Mouse (Mus musculus) heart, embryonic 11.5 days (tissue): ENCODE results near the gene Sde2. TPM values are rescaled to one million over a fixed set of nuclear protein-coding genes. Genes with fewer than 3 reads are reported as not detected.

Experiments used
- ATAC-seq: fragments of 200-750 bp; cut with Nextera tagmentation; replicated peaks from 2 replicates; pipeline ENCODE4 v1.8.0; 2017; ENCODE audit warnings: moderate library complexity; ENCODE audit not compliant: insufficient number of reproducible peaks, low FRiP score, low TSS enrichment
- H3K27ac ChIP-seq: fragments of 300-500 bp; sonication (generic); 2 replicates; pipeline ENCODE4 v1.5.1; 2014; ENCODE audit warnings: mild to moderate bottlenecking, low read depth, low read length
- H3K27me3 ChIP-seq: fragments of 300-500 bp; sonication (generic); 2 replicates; pipeline ENCODE4 v1.6.1; 2014; ENCODE audit warnings: mild to moderate bottlenecking, low read length, mixed read lengths; ENCODE audit not compliant: control insufficient read depth, insufficient read depth
- H3K36me3 ChIP-seq: fragments of 300-500 bp; sonication (generic); 2 replicates; pipeline ENCODE4 v1.6.1; 2014; ENCODE audit warnings: mild to moderate bottlenecking, low read length, moderate library complexity, mixed read lengths; ENCODE audit not compliant: control insufficient read depth, insufficient read depth
- H3K4me1 ChIP-seq: fragments of 300-500 bp; sonication (generic); 2 replicates; pipeline ENCODE4 v1.6.1; 2014; ENCODE audit warnings: low read length; ENCODE audit not compliant: control insufficient read depth, insufficient read depth
- H3K4me2 ChIP-seq: fragments of 300-500 bp; sonication (generic); 2 replicates; pipeline ENCODE4 v1.6.1; 2014; ENCODE audit warnings: mild to moderate bottlenecking, moderate library complexity
- H3K4me3 ChIP-seq: fragments of 300-500 bp; sonication (generic); 2 replicates; pipeline ENCODE4 v1.5.1; 2014; ENCODE audit warnings: low read depth, low read length
- H3K9ac ChIP-seq: fragments of 300-500 bp; sonication (generic); 2 replicates; pipeline ENCODE4 v1.6.1; 2014; ENCODE audit warnings: mild to moderate bottlenecking, low read depth, low read length, moderate library complexity
- H3K9me3 ChIP-seq: fragments of 300-500 bp; sonication (generic); replicated peaks from 2 replicates; pipeline ENCODE4 v1.6.1; 2016; ENCODE audit warnings: low read length; ENCODE audit not compliant: control insufficient read depth
- WGBS: fragments of 180-500 bp; shearing (Covaris S2); extraction: QIAGEN DNeasy Blood & Tissue Kit; methylation state at CpG from one replicate; pipeline ENCODE4 v1.1.7; 2014; ENCODE audit not compliant: insufficient replicate concordance; 5-methylcytosine and 5-hydroxymethylcytosine counted together
- polyA plus RNA-seq: library from polyadenylated mRNA; unstranded; fragments of >200 nt; fragmentation: Nextera tagmentation; extraction: Ambion mirVana; gene quantifications from 2 replicates; pipeline ENCODE4 v1.2.1, GENCODE M21; 2014

Sde2 gene
- polyA plus RNA-seq, 1 experiment from 2014 or later, result 24.1 TPM

DNA sequence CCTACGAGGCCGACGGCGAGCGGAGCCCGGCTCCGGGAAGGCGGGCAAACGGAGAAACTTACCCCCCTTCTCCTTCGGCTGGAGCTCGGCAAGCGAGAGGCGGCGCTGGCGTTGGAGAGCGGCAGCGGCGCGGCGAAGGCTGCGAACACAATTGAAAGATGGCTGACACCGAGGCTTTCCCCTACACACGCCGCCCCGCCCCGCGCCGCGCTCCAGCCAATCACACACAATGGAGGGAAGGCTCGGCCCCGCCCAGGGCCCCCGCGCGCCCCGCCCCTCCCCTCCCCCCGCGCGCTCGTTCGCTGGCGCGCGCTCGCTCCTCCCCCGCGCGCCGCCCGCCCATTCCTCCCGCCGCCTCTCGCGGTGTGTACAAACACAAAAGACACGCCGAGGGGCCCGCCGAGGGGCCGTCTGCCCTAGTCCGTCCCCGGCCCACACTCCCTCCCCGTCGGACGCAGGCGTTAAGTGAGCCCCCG lies 37.5 kb upstream of the Sde2 start:
- H3K4me1 ChIP-seq, result peaks cover 14% of the 10 kb centered on the region
- peak overlapping the region; percentile 94 for H3K4me3 ChIP-seq
- H3K27me3 ChIP-seq, result no peaks in the 10 kb centered on the region
- H3K36me3 ChIP-seq, result peaks cover 8% of the 10 kb centered on the region; the same call in 1 of the 2 replicates
- peak; percentile 93 for ATAC-seq
- no peaks in the 10 kb centered on the region for H3K9me3 ChIP-seq
- WGBS, result 0% methylated on average over 30 of the region's 65 CpGs
- peak overlapping the region; percentile 99 for H3K27ac ChIP-seq
- peak overlapping the region; percentile 96 for H3K9ac ChIP-seq
- H3K4me2 ChIP-seq, result peak overlapping the region; percentile 70

DNA sequence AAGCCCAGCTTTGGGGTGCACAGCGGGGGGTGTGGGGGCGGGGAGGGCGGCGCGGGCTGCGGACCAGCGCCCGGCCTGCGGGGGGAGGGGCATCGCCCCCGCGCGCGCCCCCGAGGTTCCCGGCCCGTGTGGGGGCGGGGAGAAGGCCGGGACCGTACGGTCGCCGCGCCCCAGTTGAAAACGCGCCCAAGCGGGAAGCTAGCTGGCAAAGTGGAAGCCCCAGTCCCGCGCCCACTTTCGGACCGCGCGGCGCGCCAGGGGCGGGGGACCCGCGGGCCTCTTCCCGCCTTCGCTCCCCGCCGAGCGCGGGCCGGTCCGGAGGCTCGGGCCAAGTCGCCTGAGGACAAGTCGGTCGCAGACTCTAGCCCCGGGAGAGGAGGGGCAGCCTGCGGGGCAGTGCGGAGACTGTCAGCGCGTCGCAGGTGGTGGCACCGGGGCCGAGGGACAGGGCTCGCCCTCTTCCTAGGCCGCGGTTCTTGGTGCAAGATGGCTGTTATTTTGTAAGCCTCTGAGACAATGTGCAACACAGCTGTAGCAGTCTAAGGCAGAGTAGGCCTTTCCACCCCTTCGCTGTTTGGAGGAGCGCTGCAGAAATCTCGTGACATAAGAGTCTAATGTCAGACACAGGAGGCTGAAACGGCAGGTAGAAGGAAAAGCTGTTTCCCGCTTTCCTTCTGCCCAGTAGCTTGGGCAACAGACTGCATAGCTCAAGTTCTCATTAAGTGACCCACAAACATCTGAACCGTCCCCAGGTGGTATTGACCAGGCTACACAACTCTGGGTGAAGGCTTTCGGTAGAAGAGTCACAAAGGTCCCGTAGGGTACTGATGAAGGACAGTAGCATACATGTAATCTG lies 36.8 kb upstream of the Sde2 start, which contains the start of gene H3f3a:
Gene H3f3a (minus strand): TSS at position 59 of the 856 bp plus-strand sequence.
- peaks cover 15% of the 10 kb centered on the region for H3K4me1 ChIP-seq
- peak within 1 kb of the TSS; percentile 94 for H3K4me3 ChIP-seq
- H3K9ac ChIP-seq, result peak within 1 kb of the TSS; percentile 96
- WGBS, result 2% methylated on average over 55 of the region's 69 CpGs
- H3K27ac ChIP-seq, result peak within 1 kb of the TSS; percentile 99
- H3K27me3 ChIP-seq, result no peaks in the 10 kb centered on the region
- peak; percentile 81 for ATAC-seq
- H3K9me3 ChIP-seq, result no peaks in the 10 kb centered on the region
- peak within 1 kb of the TSS; percentile 70 for H3K4me2 ChIP-seq
- H3K36me3 ChIP-seq, result peaks cover 8% of the 10 kb centered on the region; the same call in 1 of the 2 replicates

DNA sequence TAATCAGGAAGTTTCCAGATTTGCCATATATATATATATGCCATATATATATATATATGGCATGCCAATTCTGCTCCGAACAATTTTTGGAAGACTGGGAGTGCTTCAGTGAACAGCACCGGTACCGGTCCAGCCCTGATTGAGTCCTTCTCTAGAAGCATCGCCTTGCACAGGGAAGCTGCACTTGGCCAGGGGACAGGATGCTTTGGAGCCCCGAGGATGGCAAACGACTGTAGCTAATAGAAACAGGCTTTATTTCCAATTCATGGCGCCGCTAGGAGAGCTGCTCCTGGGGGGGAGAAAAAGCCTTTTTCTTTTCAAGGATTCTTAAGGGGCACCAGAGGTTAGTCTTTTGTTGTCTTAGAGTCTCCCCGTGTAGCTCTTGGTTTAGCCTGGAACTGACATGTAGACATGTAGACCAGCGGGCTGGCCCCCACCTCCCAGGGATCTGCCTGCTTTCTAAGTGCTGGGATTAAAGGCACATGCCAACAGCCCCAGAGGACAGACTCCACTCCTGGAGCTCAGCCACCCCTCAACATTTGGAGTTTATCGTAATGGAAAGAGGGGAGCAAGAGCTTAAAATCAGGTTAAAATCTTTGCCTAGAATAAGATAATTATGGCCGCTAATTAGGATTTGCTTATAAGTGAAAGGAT lies 35.4 kb upstream of the Sde2 start:
- Histone ChIP-seq H3K9me3 (no peaks in the 10 kb centered on the region), H3K27ac (no peak overlapping the region), H3K4me3 (no peak overlapping the region), H3K9ac (no peak overlapping the region), H3K27me3 (no peaks in the 10 kb centered on the region), H3K4me1 (peaks cover 15% of the 10 kb centered on the region), H3K4me2 (no peak overlapping the region), H3K36me3 (no peaks in the 10 kb centered on the region)
- 70% methylated on average over 12 of the region's 12 CpGs for WGBS
- no peak for ATAC-seq

DNA sequence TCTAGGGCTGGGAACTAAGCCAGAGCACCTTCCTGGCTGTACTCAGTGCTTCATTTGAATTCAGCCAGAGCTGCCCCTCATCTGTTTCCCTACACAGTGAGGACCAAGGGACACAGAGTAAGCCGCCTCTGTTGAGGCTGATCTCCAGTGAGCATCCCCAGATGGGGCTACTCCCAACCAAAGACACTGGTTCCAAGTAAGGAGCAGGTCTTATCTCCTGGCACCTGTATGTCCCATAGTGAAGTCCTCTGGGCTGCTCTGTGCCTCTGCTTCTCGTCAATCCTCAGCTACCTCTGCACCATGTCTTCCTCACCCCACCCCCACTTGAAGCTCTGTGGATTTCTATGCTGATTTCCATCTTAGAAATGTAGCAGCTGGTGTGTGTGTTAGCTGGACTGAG lies 32.9 kb upstream of the Sde2 start:
- Histone ChIP-seq H3K4me2 (no peak overlapping the region; the same call in 1 of the 2 replicates), H3K27ac (no peak overlapping the region; the same call in 1 of the 2 replicates), H3K27me3 (no peaks in the 10 kb centered on the region), H3K9me3 (no peaks in the 10 kb centered on the region), H3K9ac (no peak overlapping the region), H3K36me3 (no peaks in the 10 kb centered on the region), H3K4me3 (no peak overlapping the region), H3K4me1 (peaks cover 15% of the 10 kb centered on the region)
- no peak for ATAC-seq
- WGBS, result 43% methylated on average over 2 of the region's 2 CpGs

DNA sequence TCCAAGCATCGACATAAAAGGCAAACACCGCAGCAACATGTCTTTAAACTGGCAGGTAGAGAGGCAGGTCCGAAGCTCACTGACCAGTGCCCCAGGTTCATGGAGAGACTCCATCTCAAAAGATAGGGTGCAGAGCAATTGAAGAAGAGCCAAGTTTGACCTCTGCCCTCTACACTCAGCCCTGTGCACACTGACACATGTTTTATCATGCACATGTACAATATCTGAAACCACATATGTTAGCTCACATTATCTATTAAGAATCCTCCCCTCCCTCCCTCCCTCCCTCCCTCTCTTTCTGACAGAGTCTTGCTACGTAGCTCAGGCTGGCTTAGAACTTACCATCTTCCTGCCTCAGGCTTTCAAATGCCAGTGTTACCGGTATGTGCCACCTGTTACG lies 29.8 kb upstream of the Sde2 start:
- Histone ChIP-seq H3K9me3 (no peaks in the 10 kb centered on the region), H3K4me3 (no peak overlapping the region), H3K36me3 (no peaks in the 10 kb centered on the region), H3K27ac (no peak overlapping the region), H3K9ac (no peak overlapping the region), H3K27me3 (no peaks in the 10 kb centered on the region), H3K4me1 (peaks cover 12% of the 10 kb centered on the region), H3K4me2 (no peak overlapping the region)
- ATAC-seq, result no peak
- 81% methylated on average over 6 of the region's 6 CpGs for WGBS

DNA sequence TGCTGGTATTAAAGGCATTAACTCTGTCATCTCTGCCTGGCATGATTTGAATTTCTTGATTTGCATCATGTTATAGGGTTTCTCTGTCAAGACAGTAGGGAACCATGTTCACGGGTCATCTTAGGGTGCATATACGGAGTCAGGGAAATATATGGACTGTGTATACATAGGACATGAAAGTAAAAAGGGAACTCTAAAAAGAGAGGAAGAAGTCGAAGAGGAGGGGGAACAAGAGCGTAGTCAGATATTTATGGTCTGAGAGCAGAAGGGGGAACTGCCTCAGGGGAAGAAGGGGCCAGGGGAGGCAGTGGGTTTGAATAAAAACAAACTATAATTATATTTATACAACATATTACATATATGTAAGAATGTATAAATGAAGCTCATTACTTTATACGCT lies 28.7 kb upstream of the Sde2 start:
- H3K4me2 ChIP-seq, result no peak overlapping the region
- no peak overlapping the region for H3K4me3 ChIP-seq
- H3K27ac ChIP-seq, result no peak overlapping the region
- H3K27me3 ChIP-seq, result no peaks in the 10 kb centered on the region
- H3K9me3 ChIP-seq, result no peaks in the 10 kb centered on the region
- no peak for ATAC-seq
- peaks cover 12% of the 10 kb centered on the region for H3K4me1 ChIP-seq
- no peaks in the 10 kb centered on the region for H3K36me3 ChIP-seq
- H3K9ac ChIP-seq, result no peak overlapping the region
- WGBS, result 89% methylated on average over 5 of the region's 5 CpGs

DNA sequence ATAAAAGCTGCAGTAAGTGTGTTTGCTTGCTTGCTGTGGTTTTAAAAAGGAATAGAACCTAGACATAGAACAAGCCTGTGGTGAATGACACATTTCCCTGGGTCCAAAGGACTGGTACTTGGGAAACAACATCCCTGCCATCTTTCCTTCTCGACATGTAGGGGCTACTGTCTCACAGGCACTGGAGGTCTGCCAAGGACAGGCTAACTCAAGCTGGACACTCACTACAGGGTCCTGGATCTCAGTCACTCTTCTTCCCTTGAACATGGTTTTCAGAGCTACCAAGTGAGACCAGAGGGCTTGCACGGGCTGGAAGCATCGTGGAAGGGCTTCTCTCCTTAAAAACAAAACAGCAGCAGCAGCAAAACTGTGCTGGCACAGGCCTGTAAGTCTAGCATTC lies 27.2 kb upstream of the Sde2 start:
- H3K4me3 ChIP-seq, result no peak overlapping the region

DNA sequence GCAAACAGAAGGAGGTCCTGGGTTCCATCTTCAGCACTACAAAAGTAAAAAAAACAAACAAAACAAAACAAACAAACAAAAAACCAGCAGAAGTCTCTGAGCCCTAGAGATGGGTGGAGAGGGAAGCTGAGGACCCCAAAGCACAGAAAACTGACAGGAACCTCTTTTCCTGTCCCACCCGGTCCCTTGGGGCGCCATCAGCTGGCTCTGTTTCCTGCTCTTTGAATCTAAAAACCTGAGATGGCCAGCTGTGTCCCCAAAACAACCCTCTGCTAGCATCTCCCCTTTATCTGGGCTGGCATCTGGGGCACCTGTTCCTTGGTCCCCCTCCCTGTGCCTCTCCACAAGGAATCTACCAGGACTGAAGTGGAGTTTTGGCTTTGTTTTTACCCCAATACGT lies 26.2 kb upstream of the Sde2 start:
- ATAC-seq, result no peak
- Histone ChIP-seq H3K9me3 (no peaks in the 10 kb centered on the region), H3K4me1 (peaks cover 4% of the 10 kb centered on the region), H3K27ac (no peak overlapping the region), H3K9ac (no peak overlapping the region), H3K4me3 (no peak overlapping the region), H3K4me2 (no peak overlapping the region), H3K36me3 (no peaks in the 10 kb centered on the region), H3K27me3 (no peaks in the 10 kb centered on the region)
- WGBS, result 66% methylated on average over 3 of the region's 3 CpGs

More for the DNA sequence above, 27.2 kb upstream of the Sde2 start:
- H3K9ac ChIP-seq, result no peak overlapping the region
- H3K4me2 ChIP-seq, result no peak overlapping the region
- no peak overlapping the region for H3K27ac ChIP-seq
- ATAC-seq, result no peak
- H3K9me3 ChIP-seq, result no peaks in the 10 kb centered on the region
- H3K4me1 ChIP-seq, result 0 out of 2 replicates have a peak, but pooled peaks cover 2% of the 10 kb centered on the region
- no peaks in the 10 kb centered on the region for H3K27me3 ChIP-seq
- no peaks in the 10 kb centered on the region for H3K36me3 ChIP-seq
- 70% methylated on average over 3 of the region's 3 CpGs for WGBS
